Mouse (Mus musculus) ES-E14 (cell line): ENCODE results near the gene Gpr182. TPM values are rescaled to one million over a fixed set of nuclear protein-coding genes. Genes with fewer than 3 reads are reported as not detected.
A peak's percentile ranks its signal among the peaks of the same experiment; 100 is the strongest.

Experiments used
- DNase-seq: peaks from one replicate; pipeline ENCODE4 v3.0.0-alpha.2; 2013; ENCODE audit warnings: low read depth, low spot score
- H3K27ac ChIP-seq: 2 replicates; pipeline ENCODE4 v1.5.1; 2012; ENCODE audit warnings: low read depth, mild to moderate bottlenecking, low read length, moderate library complexity, mixed read lengths; ENCODE audit not compliant: poor library complexity, insufficient read depth, severe bottlenecking
- H3K36me3 ChIP-seq: 2 replicates; pipeline ENCODE4 v1.6.1; 2012; ENCODE audit warnings: mild to moderate bottlenecking, low read length, moderate library complexity, mixed read lengths; ENCODE audit not compliant: control insufficient read depth, poor library complexity, insufficient read depth, severe bottlenecking
- H3K4me1 ChIP-seq, 2 experiments: fragments of 150-350 bp in 1 of 2; sonication (generic) in 1 of 2; 2 replicates each; pipeline ENCODE4 v1.6.1; 2012; ENCODE audit warnings: low read length in 2 of 2, mild to moderate bottlenecking in 1 of 2, mixed read lengths in 1 of 2; ENCODE audit not compliant: control insufficient read depth in 2 of 2, insufficient read depth in 2 of 2, poor library complexity in 1 of 2
- H3K4me3 ChIP-seq, 2 experiments: fragments of 150-350 bp in 1 of 2; sonication (generic) in 1 of 2; 2 replicates each; pipeline ENCODE4 v1.5.1; 2012; ENCODE audit warnings: low read length in 2 of 2, low read depth in 1 of 2, mild to moderate bottlenecking in 1 of 2, mixed read lengths in 1 of 2; ENCODE audit not compliant: insufficient read depth in 1 of 2, poor library complexity in 1 of 2, severe bottlenecking in 1 of 2
- H3K9ac ChIP-seq: 2 replicates; pipeline ENCODE4 v1.6.1; 2012; ENCODE audit warnings: low read depth, mild to moderate bottlenecking, low read length, mixed read lengths; ENCODE audit not compliant: poor library complexity, insufficient read depth, severe bottlenecking
- H3K9me3 ChIP-seq: fragments of 150-350 bp; sonication (generic); 2 replicates; pipeline ENCODE4 v1.6.1; 2012; ENCODE audit warnings: low read depth, mild to moderate bottlenecking, low read length; ENCODE audit not compliant: control insufficient read depth, insufficient read depth
- CHD2 ChIP-seq: IDR thresholded peaks from 2 replicates; pipeline ENCODE4 v1.6.1; 2014; ENCODE audit warnings: mild to moderate bottlenecking, low read depth, low read length, inconsistent platforms
- HCFC1 ChIP-seq: IDR thresholded peaks from 2 replicates; pipeline ENCODE4 v1.6.1; 2012; ENCODE audit warnings: low read length, inconsistent platforms, borderline replicate concordance; ENCODE audit not compliant: insufficient read depth
- MAFK ChIP-seq: IDR thresholded peaks from 2 replicates; pipeline ENCODE4 v1.6.1; 2014; ENCODE audit warnings: mild to moderate bottlenecking, low read depth, low read length, inconsistent platforms; ENCODE audit not compliant: insufficient read depth
- ZC3H11A ChIP-seq: IDR thresholded peaks from 2 replicates; pipeline ENCODE4 v1.6.1; 2012; ENCODE audit warnings: low read depth, mild to moderate bottlenecking, inconsistent platforms, low read length, borderline replicate concordance
- ZNF384 ChIP-seq: IDR thresholded peaks from 2 replicates; pipeline ENCODE4 v1.6.1; 2012; ENCODE audit warnings: low read depth, low read length, inconsistent platforms
- in situ Hi-C, 2 experiments: fragments of 600-800 bp; cut with MboI; formaldehyde crosslinking; loops; one replicate each; pipeline ENCODE4 v1.15.1; 2025; ENCODE audit warnings: low sequenced_read_pairs in 2 of 2, inconsistent platforms in 1 of 2; ENCODE audit not compliant: unreplicated experiment in 2 of 2
- total RNA-seq: library from RNA; depleted of rRNA; stranded (reverse); fragments of 300-350 nt; gene quantifications from 2 replicates; pipeline ENCODE4 v1.2.3, GENCODE M21; 2012

The Gpr182 gene
- total RNA-seq, 1 experiment: 0.49 TPM

GRCm38 (mm10) chr10:127750136-127750777 lies 1.3 kb downstream of the Gpr182 start:
- no peak overlapping the region for H3K27ac ChIP-seq
- in situ Hi-C loops: no loop called here
- peaks cover 3% of the 10 kb centered on the region; the same call in 1 of the 2 replicates for H3K36me3 ChIP-seq
- peaks cover 4 to 32% of the 10 kb centered on the region in 2 experiments; a peak in 3 of 4 replicates for H3K4me1 ChIP-seq
- H3K9ac ChIP-seq: peak overlapping the region; percentile 27; the same call in 1 of the 2 replicates
- H3K9me3 ChIP-seq: no peaks in the 10 kb centered on the region
- peak overlapping the region; percentile 2 to 58; a peak in 3 of 4 replicates for H3K4me3 ChIP-seq
- DNase-seq: no peak
- no peak for TF ChIP-seq ZNF384
- no peak for TF ChIP-seq ZC3H11A
- TF ChIP-seq MAFK: no peak
- TF ChIP-seq HCFC1: no peak
- TF ChIP-seq CHD2: no peak

DNA sequence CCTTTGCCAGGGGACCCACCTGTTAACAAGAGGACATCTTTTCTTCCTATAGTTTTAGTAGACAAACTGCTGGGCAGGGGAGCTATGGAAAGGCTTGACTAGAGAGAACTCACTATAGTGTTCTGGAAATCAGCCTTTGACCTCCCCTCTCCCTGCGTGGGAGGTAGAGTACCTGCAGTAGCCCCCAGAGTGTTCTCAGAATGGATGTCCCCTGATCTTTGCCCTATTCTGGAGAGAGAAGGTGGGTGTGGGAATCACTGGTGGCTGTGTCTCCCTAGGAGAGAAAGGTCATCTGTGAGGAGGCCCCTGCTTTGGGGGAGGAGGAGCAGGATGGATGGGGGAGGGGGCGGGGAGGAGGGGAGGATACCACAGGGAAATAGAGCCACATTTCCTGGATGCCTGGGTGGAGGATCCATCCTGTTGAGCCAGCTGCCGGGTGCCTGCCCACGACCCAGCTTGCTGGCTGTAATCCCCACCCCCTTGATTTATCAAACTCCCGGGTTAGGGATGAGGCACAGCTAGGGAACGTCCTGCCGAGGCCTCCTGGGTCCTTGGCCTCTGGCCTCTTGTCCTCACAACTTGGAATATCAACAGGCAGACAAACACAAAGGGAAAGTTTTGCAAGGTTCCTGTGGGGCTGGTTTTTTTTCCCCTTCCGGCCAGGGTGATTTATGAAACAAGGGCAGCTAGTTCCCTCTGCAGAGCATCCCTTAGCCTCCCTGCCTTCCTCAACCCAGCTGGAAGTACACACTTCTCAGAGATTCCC lies 2.5 kb downstream of the Gpr182 start:
- no peak overlapping the region for H3K4me3 ChIP-seq
- H3K36me3 ChIP-seq: peaks cover 9% of the 10 kb centered on the region; the same call in 1 of the 2 replicates
- H3K9me3 ChIP-seq: no peaks in the 10 kb centered on the region
- TF ChIP-seq ZNF384 (no peak), ZC3H11A (no peak), HCFC1 (no peak), CHD2 (no peak), MAFK (no peak)
- in situ Hi-C loops: loop anchor here in 1 of 2 experiments (10.0 kb wide), 1 partner anchor 196 kb away; no protein-coding TSS in a partner anchor
- peaks cover 4 to 35% of the 10 kb centered on the region in 2 experiments; a peak in 3 of 4 replicates for H3K4me1 ChIP-seq
- no peak for DNase-seq
- no peak overlapping the region for H3K9ac ChIP-seq
- H3K27ac ChIP-seq: no peak overlapping the region

GRCm38 (mm10) chr10:127747254-127747653 lies 4.3 kb downstream of the Gpr182 start:
- no peaks in the 10 kb centered on the region for H3K9me3 ChIP-seq
- in situ Hi-C loops: loop anchor here in 1 of 2 experiments (10.0 kb wide), 1 partner anchor 198 kb away; no protein-coding TSS in a partner anchor
- DNase-seq: no peak
- H3K4me1 ChIP-seq: peaks cover 4 to 35% of the 10 kb centered on the region in 2 experiments; a peak in 3 of 4 replicates
- peaks cover 26% of the 10 kb centered on the region; the same call in 1 of the 2 replicates for H3K36me3 ChIP-seq
- H3K4me3 ChIP-seq: no peak overlapping the region
- H3K9ac ChIP-seq: no peak overlapping the region
- TF ChIP-seq MAFK: no peak
- TF ChIP-seq HCFC1: no peak
- TF ChIP-seq CHD2: no peak
- no peak for TF ChIP-seq ZNF384
- no peak for TF ChIP-seq ZC3H11A
- no peak overlapping the region for H3K27ac ChIP-seq

GRCm38 (mm10) chr10:127745886-127746285 lies 5.6 kb downstream of the Gpr182 start:
- no peak for TF ChIP-seq CHD2
- no peak for TF ChIP-seq MAFK
- no peak for TF ChIP-seq ZC3H11A
- TF ChIP-seq HCFC1: no peak
- no peak for TF ChIP-seq ZNF384
- H3K9me3 ChIP-seq: no peaks in the 10 kb centered on the region
- peaks cover 4 to 37% of the 10 kb centered on the region in 2 experiments; a peak in 3 of 4 replicates for H3K4me1 ChIP-seq
- peaks cover 31% of the 10 kb centered on the region for H3K36me3 ChIP-seq
- DNase-seq: no peak
- in situ Hi-C loops: loop anchor here in 1 of 2 experiments (10.0 kb wide), 1 partner anchor 199 kb away; no protein-coding TSS in a partner anchor
- H3K27ac ChIP-seq: no peak overlapping the region; the same call in 1 of the 2 replicates
- no peak overlapping the region for H3K9ac ChIP-seq
- H3K4me3 ChIP-seq: 0 out of 4 replicates have a peak overlapping the region, but pooled peaks of 1 of the 2 experiments have one; percentile 23
